Mouse (Mus musculus): ENCODE measurements around the gene Dusp7. TPM values are rescaled to one million over a fixed set of nuclear protein-coding genes. Genes with fewer than 3 reads are reported as not detected.

Dusp7 gene
- polyA plus RNA-seq, 1 experiment from 2014 or later = 24.9 TPM

Other genes starting within 250 kb of the Dusp7 start
- gene Glyctk, start 210.5 kb upstream of the Dusp7 start, polyA plus RNA-seq (2014; fragmentation: Nextera tagmentation; extraction: Ambion mirVana) = 1.2 and 1.5 TPM in 2 replicates
- 29.0 and 31.3 TPM in 2 replicates for gene Wdr82, start 197.7 kb upstream of the Dusp7 start, polyA plus RNA-seq (2014; fragmentation: Nextera tagmentation; extraction: Ambion mirVana)
- gene Ppm1m, start 168.9 kb upstream of the Dusp7 start, polyA plus RNA-seq (2014; fragmentation: Nextera tagmentation; extraction: Ambion mirVana) = 35.6 and 38.3 TPM in 2 replicates
- 67.7 and 69.3 TPM in 2 replicates for gene Twf2, start 165.5 kb upstream of the Dusp7 start, polyA plus RNA-seq (2014; fragmentation: Nextera tagmentation; extraction: Ambion mirVana)
- gene Tlr9, start 146.0 kb upstream of the Dusp7 start, polyA plus RNA-seq (2014; fragmentation: Nextera tagmentation; extraction: Ambion mirVana) = 0.13 TPM in 1 of 2 replicates, not detected in the other
- 105 and 112 TPM in 2 replicates for gene Alas1, start 120.0 kb upstream of the Dusp7 start, polyA plus RNA-seq (2014; fragmentation: Nextera tagmentation; extraction: Ambion mirVana)
- 25.2 and 27.7 TPM in 2 replicates for gene Poc1a, start 87.6 kb upstream of the Dusp7 start, polyA plus RNA-seq (2014; fragmentation: Nextera tagmentation; extraction: Ambion mirVana)
- 1,139 and 1,256 TPM in 2 replicates for gene Rpl29, start 60.8 kb downstream of the Dusp7 start, polyA plus RNA-seq (2014; fragmentation: Nextera tagmentation; extraction: Ambion mirVana)
- 41.2 and 43.1 TPM in 2 replicates for gene Acy1, start 69.7 kb downstream of the Dusp7 start, polyA plus RNA-seq (2014; fragmentation: Nextera tagmentation; extraction: Ambion mirVana)
- gene Abhd14b, start 78.8 kb downstream of the Dusp7 start, polyA plus RNA-seq (2014; fragmentation: Nextera tagmentation; extraction: Ambion mirVana) = 26.3 and 32.6 TPM in 2 replicates
- 52.3 and 57.1 TPM in 2 replicates for gene Abhd14a, start 79.0 kb downstream of the Dusp7 start, polyA plus RNA-seq (2014; fragmentation: Nextera tagmentation; extraction: Ambion mirVana)
- 60.9 and 61.2 TPM in 2 replicates for gene Pcbp4, start 84.7 kb downstream of the Dusp7 start, polyA plus RNA-seq (2014; fragmentation: Nextera tagmentation; extraction: Ambion mirVana)
- gene Gpr62, start 97.3 kb downstream of the Dusp7 start, polyA plus RNA-seq (2014; fragmentation: Nextera tagmentation; extraction: Ambion mirVana) = 0.50 and 0.68 TPM in 2 replicates
- 37.4 and 37.8 TPM in 2 replicates for gene Rrp9, start 107.3 kb downstream of the Dusp7 start, polyA plus RNA-seq (2014; fragmentation: Nextera tagmentation; extraction: Ambion mirVana)
- gene Parp3, start 108.3 kb downstream of the Dusp7 start, polyA plus RNA-seq (2014; fragmentation: Nextera tagmentation; extraction: Ambion mirVana) = 2.4 and 3.1 TPM in 2 replicates
- gene Iqcf1, start 131.3 kb downstream of the Dusp7 start, polyA plus RNA-seq (2014; fragmentation: Nextera tagmentation; extraction: Ambion mirVana) = not detected in 2 replicates
- not detected in 2 replicates for gene Iqcf5, start 145.9 kb downstream of the Dusp7 start, polyA plus RNA-seq (2014; fragmentation: Nextera tagmentation; extraction: Ambion mirVana)
- not detected in 2 replicates for gene Iqcf3, start 193.0 kb downstream of the Dusp7 start, polyA plus RNA-seq (2014; fragmentation: Nextera tagmentation; extraction: Ambion mirVana)
- gene Iqcf4, start 202.4 kb downstream of the Dusp7 start, polyA plus RNA-seq (2014; fragmentation: Nextera tagmentation; extraction: Ambion mirVana) = not detected in 2 replicates

Data from stomach, embryonic 14.5 days (tissue).